Mouse (Mus musculus): ENCODE measurements around the gene Gamt. TPM values are rescaled to one million over a fixed set of nuclear protein-coding genes. Genes with fewer than 3 reads are reported as not detected.
A peak's percentile ranks its signal among the peaks of the same experiment; 100 is the strongest.

Gene Gamt
- total RNA-seq, 4 experiments from 2014 or later = 10.3 to 17.1 (median 14.7) TPM

GRCm38 (mm10) chr10:80285222-80286070 is 24.6 kb upstream of the Gamt start:
- DNase-seq (ENCODE audit: low spot score) = no peak

DNA sequence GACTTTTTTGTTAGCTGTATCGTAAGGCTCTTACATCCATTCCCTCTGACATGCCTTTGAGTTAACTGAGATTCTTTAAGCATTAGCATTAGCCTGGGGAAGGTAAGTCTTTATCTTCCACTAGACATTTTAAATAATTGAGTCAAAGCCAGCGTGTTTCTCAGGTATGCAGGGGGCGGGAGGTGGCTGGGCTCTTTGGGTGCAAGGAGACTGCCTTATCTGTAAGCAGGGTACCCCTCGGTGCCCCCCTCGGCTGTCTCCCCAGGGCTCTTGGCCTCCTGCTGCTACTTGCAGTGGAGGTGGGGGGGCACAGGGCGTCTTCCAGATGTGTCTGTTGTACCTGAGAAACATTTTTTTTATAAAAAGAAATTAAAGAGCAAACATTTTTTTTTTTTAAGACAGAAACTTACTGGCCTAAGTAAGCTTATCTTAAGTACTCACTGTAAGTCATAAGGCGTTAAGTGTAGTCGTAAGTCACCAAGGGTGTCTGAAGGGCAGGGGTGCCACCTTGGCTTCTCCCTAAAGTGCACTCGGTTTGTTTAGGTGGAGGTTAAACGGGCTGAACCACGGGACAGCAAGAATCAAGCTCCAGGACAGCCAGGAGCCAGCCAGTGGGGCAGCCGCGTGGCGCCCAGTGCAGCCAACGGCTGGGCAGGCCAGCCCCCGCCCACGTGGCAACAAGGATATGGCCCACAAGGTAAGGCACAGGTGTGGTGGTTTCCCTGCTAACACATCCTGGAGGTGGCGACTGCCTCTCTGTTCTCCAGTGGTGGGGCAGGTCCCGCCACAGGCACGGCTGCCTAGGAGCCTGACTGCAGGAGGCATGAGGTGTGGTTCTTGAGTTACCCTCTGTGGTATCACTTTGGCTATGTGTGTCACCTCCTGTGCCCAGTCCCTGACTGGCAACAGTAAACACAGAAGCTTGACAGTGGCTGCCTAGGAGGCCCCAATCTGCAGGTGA is 21.9 kb upstream of the Gamt start:
- no peak for DNase-seq (ENCODE audit: low spot score)

DNA sequence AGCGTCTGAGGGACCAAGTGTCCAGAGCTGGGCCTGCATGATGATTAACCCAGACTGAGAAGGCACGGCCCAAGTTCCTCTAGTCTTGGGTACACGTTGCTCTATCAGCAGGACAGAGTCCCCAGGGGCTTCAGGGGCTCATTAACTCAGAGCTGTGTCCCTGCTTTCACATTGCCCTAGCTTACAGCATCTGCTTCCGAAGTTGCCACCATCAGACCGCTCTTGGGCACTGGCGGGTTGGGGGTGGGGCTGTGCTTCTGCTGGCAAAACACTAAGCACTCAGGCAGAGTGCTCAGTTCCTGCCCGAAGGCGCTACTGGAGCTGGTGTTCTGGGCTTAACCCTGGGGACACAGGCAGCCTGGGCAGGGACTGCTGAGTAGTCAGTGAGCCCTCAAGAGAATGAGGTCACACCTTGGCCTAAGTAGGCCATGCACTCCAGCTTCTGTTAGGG is 21.1 kb upstream of the Gamt start:
- DNase-seq (ENCODE audit: low spot score) = no peak

GRCm38 (mm10) chr10:80281304-80281703 is 20.5 kb upstream of the Gamt start:
- peak; percentile 64 for DNase-seq (ENCODE audit: low spot score)

- DNase-seq (ENCODE audit: low spot score) = no peak
Observed at GRCm38 (mm10) chr10:80279273-80279672, 18.5 kb upstream of the Gamt start.

DNA sequence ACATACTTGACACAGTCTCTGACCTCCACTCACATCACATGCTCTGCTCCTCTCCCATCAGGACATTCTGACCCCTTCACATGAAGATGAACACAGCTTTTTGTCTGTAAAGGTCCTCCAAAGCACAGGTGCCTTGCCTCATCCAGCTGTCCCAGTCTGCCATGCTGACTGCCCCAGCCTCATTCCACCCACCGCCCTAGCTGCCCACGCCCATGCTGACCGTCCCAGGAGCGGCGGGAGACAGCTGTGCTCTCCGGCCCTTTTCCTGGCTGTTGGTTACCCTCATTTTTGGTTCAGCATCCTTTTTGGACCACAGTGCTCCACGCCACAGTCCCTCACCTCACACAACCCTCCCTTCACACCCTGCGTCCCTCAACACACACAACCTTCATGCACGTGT is 17.6 kb upstream of the Gamt start:
- no peak for DNase-seq (ENCODE audit: low spot score)

DNA sequence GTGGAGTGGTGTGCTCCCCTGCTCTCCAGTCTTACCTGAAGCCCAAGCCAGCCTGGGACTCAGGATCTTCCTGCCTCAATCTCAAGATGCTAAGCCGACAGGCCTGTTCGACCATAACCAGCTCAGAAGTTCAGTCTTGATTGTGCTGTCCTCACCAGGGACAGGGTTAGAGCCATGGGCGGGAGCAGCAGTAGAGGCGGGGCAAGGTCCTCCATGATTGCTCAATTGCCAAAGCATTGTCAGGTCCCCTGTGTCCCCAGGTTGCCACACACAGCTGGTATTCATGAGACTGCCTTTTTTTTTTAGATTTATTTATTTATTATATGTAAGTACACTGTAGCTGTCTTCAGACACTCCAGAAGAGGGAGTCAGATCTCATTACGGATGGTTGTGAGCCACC is 15.4 kb upstream of the Gamt start:
- no peak for DNase-seq (ENCODE audit: low spot score)

DNA sequence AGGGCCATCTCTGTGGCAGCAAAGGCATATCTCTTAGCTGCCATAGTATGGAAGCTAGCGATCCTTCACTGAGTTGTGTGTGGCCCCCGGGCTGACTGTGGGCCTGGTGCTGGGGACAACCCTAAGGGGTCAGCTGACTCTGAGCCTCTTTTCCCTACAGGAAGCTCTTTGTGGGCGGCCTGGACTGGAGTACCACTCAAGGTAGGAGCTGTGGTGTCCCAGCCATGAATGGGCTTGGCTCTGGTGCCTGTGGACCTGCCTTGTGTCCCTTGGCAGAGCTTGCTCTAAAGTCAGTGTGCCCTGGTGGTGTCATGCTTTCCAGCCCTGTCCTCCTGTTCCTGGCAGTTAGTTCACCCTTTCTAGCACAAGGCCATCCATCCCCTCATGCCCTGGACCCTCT is 13.0 kb upstream of the Gamt start:
- DNase-seq (ENCODE audit: low spot score) = no peak

- no peak for DNase-seq (ENCODE audit: low spot score)
Observed at GRCm38 (mm10) chr10:80271870-80272585, 11.2 kb upstream of the Gamt start.

GRCm38 (mm10) chr10:80271186-80271843 is 10.5 kb upstream of the Gamt start:
- DNase-seq (ENCODE audit: low spot score) = no peak

GRCm38 (mm10) chr10:80270734-80271181 is 9.9 kb upstream of the Gamt start:
- DNase-seq (ENCODE audit: low spot score) = no peak

- no peak for DNase-seq (ENCODE audit: low spot score)
Observed at GRCm38 (mm10) chr10:80270099-80270498, 9.3 kb upstream of the Gamt start.

GRCm38 (mm10) chr10:80265149-80265486 is 4.3 kb upstream of the Gamt start:
- DNase-seq (ENCODE audit: low spot score) = no peak

DNA sequence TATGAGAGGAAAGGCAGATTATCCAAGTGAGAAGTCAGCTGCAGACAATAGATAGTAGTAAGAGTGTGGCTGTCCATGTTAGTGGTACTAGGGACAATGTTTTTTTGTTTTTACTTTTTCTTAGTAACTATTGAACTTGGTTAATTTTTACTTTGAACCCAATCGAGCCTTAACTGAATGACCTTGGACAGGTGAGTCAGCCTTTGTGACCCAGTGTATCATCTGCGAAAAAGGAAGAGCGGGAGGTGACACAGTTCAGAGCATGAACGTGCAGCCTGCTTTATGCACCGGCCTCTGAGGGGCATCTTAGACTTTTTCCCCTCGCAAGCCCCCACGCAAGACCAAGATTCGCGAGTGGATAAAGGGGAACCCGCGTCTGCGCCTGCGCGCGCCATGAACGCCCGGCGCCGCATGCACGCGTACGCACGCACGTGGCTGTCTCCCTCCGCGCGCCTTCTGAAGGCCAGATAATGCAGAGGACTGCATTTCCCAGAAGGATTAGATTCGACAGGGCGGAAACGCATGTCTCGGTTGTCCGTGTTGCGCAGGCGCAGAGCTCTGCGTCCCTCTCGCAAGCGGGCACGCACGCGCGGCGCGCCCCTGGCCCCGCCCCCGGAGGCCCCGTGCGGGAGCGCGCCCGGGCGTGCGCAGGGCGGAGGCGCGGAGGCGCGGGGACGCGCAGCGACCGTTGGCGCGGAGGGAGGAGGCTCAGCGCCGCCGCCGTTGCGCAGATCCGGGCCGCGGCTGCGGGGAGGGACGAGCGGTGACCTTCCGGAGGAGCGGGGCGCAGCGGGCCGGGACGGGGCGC is 3.7 kb upstream of the Gamt start:
- DNase-seq (ENCODE audit: low spot score) = peak; percentile 98

- DNase-seq (ENCODE audit: low spot score) = no peak
Observed at GRCm38 (mm10) chr10:80262776-80263365, 2.1 kb upstream of the Gamt start.

DNA sequence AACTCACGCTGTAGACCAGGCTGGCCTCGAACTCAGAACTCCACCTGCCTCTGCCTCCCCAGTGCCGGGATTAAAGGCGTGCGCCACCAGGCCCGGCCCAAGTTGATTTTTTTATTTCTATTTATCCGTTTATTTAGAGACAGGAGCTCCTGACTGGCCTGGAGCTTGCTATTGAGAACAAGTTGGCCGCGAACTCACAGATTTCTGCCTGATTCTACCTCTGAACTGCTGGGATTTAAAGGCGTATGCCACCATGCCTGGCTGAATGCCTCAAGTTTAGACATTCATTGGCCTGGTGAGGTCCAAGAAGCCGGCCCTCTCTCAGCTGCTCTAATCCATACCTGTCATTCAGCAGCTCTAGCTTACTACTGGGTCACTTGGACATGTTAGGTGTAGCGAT is 1.4 kb upstream of the Gamt start:
- no peak for DNase-seq (ENCODE audit: low spot score)

DNA sequence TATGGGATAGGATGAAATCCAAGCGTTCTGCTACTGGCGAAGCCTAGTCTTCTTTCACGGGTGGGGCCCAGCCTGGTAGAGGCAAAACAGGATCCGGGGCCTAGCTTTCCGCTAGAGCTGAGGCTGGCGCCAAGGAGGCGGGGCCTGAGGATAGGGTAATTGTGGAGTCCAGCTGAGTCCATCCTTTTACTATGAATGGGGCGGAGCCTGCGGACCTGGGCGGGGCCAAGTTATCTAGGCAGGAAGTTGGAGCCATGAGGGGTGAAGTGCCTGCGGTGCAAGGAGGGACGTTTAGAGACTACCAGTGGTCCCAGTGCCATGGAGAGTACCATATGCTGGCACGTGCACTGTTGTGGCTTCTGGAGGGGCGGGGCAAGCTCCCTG is 765 bp upstream of the Gamt start:
- DNase-seq (ENCODE audit: low spot score) = peak; percentile 98

- peak; percentile 55 for DNase-seq (ENCODE audit: low spot score)
Observed at GRCm38 (mm10) chr10:80259861-80260641, 761 bp downstream of the Gamt start.

DNA sequence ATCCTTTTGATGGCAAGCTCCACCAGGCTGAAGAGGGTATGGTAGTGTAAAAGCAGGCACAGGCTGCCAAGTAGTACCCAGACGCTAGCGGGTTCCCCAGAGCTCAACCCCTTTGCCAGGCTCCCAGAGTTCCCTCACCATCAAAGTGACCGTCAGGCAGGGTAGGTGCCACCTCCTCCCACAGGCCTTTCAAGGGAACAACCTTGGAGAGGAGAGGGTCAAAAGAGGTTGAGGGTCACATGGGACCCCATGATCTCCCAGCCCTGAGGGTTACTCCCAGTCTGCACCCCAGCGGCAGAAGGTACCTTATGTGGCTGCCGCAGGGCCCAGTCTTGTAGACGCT is 1.4 kb downstream of the Gamt start:
- DNase-seq (ENCODE audit: low spot score) = no peak

Measured in heart, adult 8-10 months (tissue).